Mouse (Mus musculus): ENCODE measurements at regions not wholly inside any gene's neighbourhood (a gene's known extent, or its start where the extent isn't known, plus 50 kb on each side); places are given as distances from the start of the nearest gene placed in this dataset.

DNA sequence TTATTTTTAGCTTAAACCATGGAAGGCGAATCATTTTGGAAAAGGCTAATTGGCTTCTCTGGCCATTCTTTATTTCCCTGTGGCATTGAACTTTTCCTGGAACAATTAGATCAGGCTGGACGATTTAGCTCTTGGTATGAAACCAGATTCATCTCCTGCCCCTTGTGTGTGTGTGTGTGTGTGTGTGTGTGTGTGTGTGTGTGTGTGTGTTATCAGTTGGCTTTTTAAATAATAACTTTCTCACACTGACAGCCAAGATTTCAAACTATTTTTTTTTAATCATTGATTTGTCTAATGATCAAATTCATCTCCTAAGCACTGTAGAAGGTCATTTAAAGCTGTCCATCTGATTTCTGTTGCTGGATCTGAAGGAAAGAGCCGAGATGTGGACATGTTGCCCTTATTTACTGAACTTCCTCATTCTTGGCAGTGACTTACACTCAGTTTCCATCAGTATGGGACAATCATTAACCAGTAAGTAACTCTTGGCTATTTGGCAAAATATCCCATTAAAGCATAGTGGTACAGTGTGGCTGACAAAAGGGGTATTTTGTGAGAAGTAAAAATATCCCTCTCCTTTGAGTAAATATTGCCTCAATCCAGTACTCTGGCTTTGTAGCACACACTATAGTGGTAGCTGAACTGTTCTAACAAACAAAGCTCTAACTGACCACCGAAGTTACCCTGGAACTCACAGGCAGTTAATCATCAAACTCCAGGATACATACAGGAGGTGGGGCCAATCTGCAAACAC, 82.5 kb upstream of the Dpt start:
- WGBS (ENCODE audit: insufficient replicate concordance): 47% methylated on average over 4 of the region's 4 CpGs
- no peak for DNase-seq
- Histone ChIP-seq H3K36me3 (replicated peaks; ENCODE audit: insufficient read depth, low read length) (no peaks in the 10 kb centered on the region), H3K9ac (replicated peaks) (no peak overlapping the region), H3K27ac (ENCODE audit: low read depth) (peak overlapping the region; percentile 64), H3K4me3 (ENCODE audit: low read depth, low read length) (no peak overlapping the region), H3K4me2 (ENCODE audit: low read depth, low read length) (no peak overlapping the region), H3K9me3 (ENCODE audit: low read length) (no peaks in the 10 kb centered on the region), H3K27me3 (ENCODE audit: insufficient read depth, low read length) (no peaks in the 10 kb centered on the region), H3K4me1 (ENCODE audit: insufficient read depth) (peaks cover 4% of the 10 kb centered on the region; the same call in 1 of the 2 replicates)
- TF ChIP-seq EP300 (IDR thresholded peaks at IDR 0.05; ENCODE audit: low read depth): no peak
- no peak for TF ChIP-seq CTCF (IDR thresholded peaks at IDR 0.05; ENCODE audit: low read depth)
- peak; percentile 90 for ATAC-seq

DNA sequence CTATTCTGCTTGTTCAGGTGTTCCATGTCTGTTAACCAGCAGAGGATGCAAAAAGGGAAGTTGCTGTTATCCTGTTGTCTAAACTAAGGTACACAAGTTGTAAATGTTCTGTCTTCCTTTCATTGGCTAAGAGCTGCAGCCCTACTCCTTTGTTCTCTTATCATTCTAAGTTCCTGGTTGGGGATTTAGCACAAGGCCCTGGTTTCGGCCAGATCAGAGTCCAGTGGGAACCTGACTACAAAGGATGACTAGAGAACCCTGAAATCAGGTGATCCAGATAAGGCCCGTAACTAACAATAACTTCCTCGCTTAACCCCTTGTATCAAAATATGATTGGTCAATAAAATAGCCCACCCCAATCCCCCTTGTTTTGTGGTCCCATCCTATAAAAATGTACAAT, 83.9 kb upstream of the Dpt start:
- H3K36me3 ChIP-seq (replicated peaks; ENCODE audit: insufficient read depth, low read length): no peaks in the 10 kb centered on the region
- 71% methylated on average over 3 of the region's 3 CpGs for WGBS (ENCODE audit: insufficient replicate concordance)
- H3K9ac ChIP-seq (replicated peaks): no peak overlapping the region
- ATAC-seq: no peak
- no peak for TF ChIP-seq EP300 (IDR thresholded peaks at IDR 0.05; ENCODE audit: low read depth)
- no peak for TF ChIP-seq CTCF (IDR thresholded peaks at IDR 0.05; ENCODE audit: low read depth)
- H3K4me2 ChIP-seq (ENCODE audit: low read depth, low read length): no peak overlapping the region
- no peak for DNase-seq
- no peak overlapping the region for H3K4me3 ChIP-seq (ENCODE audit: low read depth, low read length)
- 0 out of 2 replicates have a peak, but pooled peaks cover 1% of the 10 kb centered on the region for H3K9me3 ChIP-seq (ENCODE audit: low read length)
- H3K4me1 ChIP-seq (ENCODE audit: insufficient read depth): peaks cover 4% of the 10 kb centered on the region; the same call in 1 of the 2 replicates
- H3K27ac ChIP-seq (ENCODE audit: low read depth): no peak overlapping the region
- no peaks in the 10 kb centered on the region for H3K27me3 ChIP-seq (ENCODE audit: insufficient read depth, low read length)

DNA sequence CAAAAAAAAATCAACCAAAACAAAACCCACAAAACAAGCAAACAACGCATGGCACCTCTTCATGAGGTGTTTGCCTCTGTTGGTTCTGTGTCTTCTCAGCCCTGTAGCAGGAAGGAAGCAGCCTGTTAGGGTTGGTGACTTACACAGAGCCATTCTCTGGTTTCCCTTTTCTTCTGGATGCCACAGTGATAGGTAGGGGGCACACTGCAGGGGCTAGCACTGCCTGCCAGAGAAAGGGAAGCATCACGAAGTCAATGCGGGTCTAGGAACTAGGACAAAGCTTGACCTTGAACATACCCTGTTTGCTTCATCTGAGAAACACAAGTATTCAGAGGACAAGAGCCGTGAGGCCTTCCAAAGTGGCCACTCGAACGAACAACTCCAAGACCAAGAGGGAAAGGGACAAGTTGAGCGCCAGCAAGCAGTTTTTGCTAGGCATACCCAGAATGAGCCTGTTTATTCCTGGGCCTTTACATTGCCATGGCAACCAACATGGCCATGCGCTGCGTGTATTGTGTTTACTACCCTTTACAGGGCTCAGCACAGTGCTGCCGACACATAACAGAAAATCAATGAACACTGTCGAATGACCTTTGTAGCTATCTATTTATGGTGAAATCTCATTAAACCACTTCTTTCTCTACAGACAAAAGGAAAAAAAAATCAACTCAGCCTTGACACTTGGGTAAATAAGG, 91.9 kb upstream of the Dpt start:
- Histone ChIP-seq H3K27me3 (ENCODE audit: insufficient read depth, low read length) (no peaks in the 10 kb centered on the region), H3K36me3 (replicated peaks; ENCODE audit: insufficient read depth, low read length) (no peaks in the 10 kb centered on the region), H3K4me1 (ENCODE audit: insufficient read depth) (no peaks in the 10 kb centered on the region), H3K4me2 (ENCODE audit: low read depth, low read length) (no peak overlapping the region), H3K9ac (replicated peaks) (no peak overlapping the region), H3K4me3 (ENCODE audit: low read depth, low read length) (no peak overlapping the region), H3K9me3 (ENCODE audit: low read length) (0 out of 2 replicates have a peak, but pooled peaks cover 4% of the 10 kb centered on the region), H3K27ac (ENCODE audit: low read depth) (peak overlapping the region; percentile 92)
- DNase-seq: peak; percentile 41
- peak; percentile 51; the same call in 1 of the 2 replicates for TF ChIP-seq EP300 (IDR thresholded peaks at IDR 0.05; ENCODE audit: low read depth)
- no peak for TF ChIP-seq CTCF (IDR thresholded peaks at IDR 0.05; ENCODE audit: low read depth)
- ATAC-seq: peak; percentile 87
- WGBS (ENCODE audit: insufficient replicate concordance): 54% methylated on average over 11 of the region's 11 CpGs

DNA sequence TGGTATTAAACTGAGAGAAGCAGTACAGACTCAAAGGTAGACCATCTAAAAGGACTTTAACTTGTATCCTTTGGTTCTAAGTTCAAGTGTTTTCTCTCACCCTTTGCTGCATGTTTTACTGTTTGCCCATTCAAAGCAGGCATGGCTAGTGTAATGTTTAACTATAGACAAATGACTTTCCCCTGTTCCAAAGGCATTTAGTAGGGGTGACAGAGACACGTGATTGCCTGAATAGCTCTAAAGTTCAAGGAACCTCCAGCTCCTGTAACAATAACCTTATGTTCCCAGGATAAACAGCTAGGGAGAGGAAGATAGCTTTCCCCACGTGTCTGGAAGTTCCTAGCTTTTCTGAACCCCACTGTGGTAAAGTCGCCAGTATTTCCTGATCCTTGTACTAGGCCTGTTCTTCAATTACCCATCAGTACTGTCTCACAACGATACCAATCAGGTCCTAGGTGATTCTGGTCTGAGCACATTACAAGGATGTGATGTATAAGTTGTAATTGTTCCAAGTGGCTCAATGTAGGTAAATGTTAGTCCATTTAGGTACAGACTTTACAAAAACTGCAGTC, 92.8 kb upstream of the Dpt start:
- H3K9ac ChIP-seq (replicated peaks): no peak overlapping the region
- H3K27me3 ChIP-seq (ENCODE audit: insufficient read depth, low read length): no peaks in the 10 kb centered on the region
- H3K4me1 ChIP-seq (ENCODE audit: insufficient read depth): no peaks in the 10 kb centered on the region
- no peak overlapping the region for H3K4me2 ChIP-seq (ENCODE audit: low read depth, low read length)
- H3K36me3 ChIP-seq (replicated peaks; ENCODE audit: insufficient read depth, low read length): no peaks in the 10 kb centered on the region
- no peak overlapping the region for H3K4me3 ChIP-seq (ENCODE audit: low read depth, low read length)
- TF ChIP-seq EP300 (IDR thresholded peaks at IDR 0.05; ENCODE audit: low read depth): no peak
- no peak for TF ChIP-seq CTCF (IDR thresholded peaks at IDR 0.05; ENCODE audit: low read depth)
- ATAC-seq (peak; percentile 81), DNase-seq (no peak)
- WGBS (ENCODE audit: insufficient replicate concordance): 40% methylated on average over 4 of the region's 4 CpGs
- H3K27ac ChIP-seq (ENCODE audit: low read depth): peak overlapping the region; percentile 92
- 0 out of 2 replicates have a peak, but pooled peaks cover 4% of the 10 kb centered on the region for H3K9me3 ChIP-seq (ENCODE audit: low read length)

DNA sequence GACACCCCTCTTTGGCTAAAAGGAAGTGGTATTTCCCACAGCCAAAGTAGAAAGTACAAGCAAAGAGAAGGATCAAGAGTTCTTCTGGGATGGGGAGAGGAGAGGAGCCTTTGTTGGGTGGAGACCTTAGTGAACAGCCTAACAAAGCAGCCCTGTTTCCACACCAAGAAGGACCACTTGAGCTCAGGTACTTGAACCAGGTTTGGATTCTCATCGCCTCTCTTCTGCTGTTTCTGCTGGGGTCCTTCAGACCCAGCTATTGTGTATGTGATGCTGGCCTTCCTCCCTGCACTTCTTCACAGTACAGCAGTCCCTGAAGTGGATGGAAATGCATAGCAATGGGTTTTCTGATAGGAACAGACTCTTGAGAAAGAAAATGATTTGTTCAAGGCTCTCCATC, 106.4 kb upstream of the Dpt start:
- no peak overlapping the region for H3K27ac ChIP-seq (ENCODE audit: low read depth)
- H3K4me3 ChIP-seq (ENCODE audit: low read depth, low read length): no peak overlapping the region
- 100% methylated on average over 1 of the region's 1 CpGs for WGBS (ENCODE audit: insufficient replicate concordance)
- no peaks in the 10 kb centered on the region for H3K4me1 ChIP-seq (ENCODE audit: insufficient read depth)
- DNase-seq (no peak), ATAC-seq (no peak)
- no peak overlapping the region for H3K9ac ChIP-seq (replicated peaks)
- no peaks in the 10 kb centered on the region for H3K36me3 ChIP-seq (replicated peaks; ENCODE audit: insufficient read depth, low read length)
- no peaks in the 10 kb centered on the region for H3K9me3 ChIP-seq (ENCODE audit: low read length)
- H3K4me2 ChIP-seq (ENCODE audit: low read depth, low read length): no peak overlapping the region
- H3K27me3 ChIP-seq (ENCODE audit: insufficient read depth, low read length): no peaks in the 10 kb centered on the region
- TF ChIP-seq CTCF (IDR thresholded peaks at IDR 0.05; ENCODE audit: low read depth) (no peak), EP300 (IDR thresholded peaks at IDR 0.05; ENCODE audit: low read depth) (no peak)

DNA sequence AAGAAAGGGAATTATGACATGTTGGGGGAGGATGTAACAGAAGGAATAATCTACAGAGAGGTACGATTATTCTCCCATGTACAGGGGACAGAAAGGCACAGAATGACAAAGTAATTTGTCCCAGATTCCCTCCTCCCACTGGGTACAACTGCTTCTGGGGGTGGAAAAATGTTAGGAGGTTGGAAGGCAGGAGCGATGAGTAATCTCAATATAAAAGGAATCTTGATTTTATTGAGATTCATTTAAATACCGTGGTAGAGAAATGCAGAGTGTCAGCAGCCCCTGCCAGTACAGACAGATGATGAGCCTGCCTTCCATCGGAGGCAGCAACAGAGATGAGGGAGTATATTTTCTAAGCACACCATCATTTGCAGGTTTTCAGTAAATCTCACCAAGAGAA, 107.1 kb upstream of the Dpt start:
- DNase-seq: no peak
- Histone ChIP-seq H3K4me1 (ENCODE audit: insufficient read depth) (no peaks in the 10 kb centered on the region), H3K9me3 (ENCODE audit: low read length) (no peaks in the 10 kb centered on the region), H3K9ac (replicated peaks) (no peak overlapping the region), H3K27ac (ENCODE audit: low read depth) (no peak overlapping the region), H3K4me2 (ENCODE audit: low read depth, low read length) (no peak overlapping the region), H3K36me3 (replicated peaks; ENCODE audit: insufficient read depth, low read length) (no peaks in the 10 kb centered on the region), H3K27me3 (ENCODE audit: insufficient read depth, low read length) (no peaks in the 10 kb centered on the region), H3K4me3 (ENCODE audit: low read depth, low read length) (no peak overlapping the region)
- no peak for ATAC-seq
- 75% methylated on average over 4 of the region's 4 CpGs for WGBS (ENCODE audit: insufficient replicate concordance)
- TF ChIP-seq CTCF (IDR thresholded peaks at IDR 0.05; ENCODE audit: low read depth) (no peak), EP300 (IDR thresholded peaks at IDR 0.05; ENCODE audit: low read depth) (no peak)
